Mouse (Mus musculus) adrenal gland, postnatal 36 days (tissue): ENCODE measurements at regions not wholly inside any gene's neighbourhood (a gene's known extent, or its start where the extent isn't known, plus 50 kb on each side); places are given as distances from the start of the nearest gene placed in this dataset.
A peak's percentile ranks its signal among the peaks of the same experiment; 100 is the strongest.

Experiments
- DNase-seq, 2 experiments: peaks; one replicate each; pipeline ENCODE4 v3.0.0; 2021; ENCODE audit warnings: mixed read lengths in 1 of 2

GRCm38 (mm10) chr13:107878980-107879379 is 165.3 kb upstream of the Smim15 start:
- DNase-seq, result no peak

GRCm38 (mm10) chr13:107873244-107873667 is 171.0 kb upstream of the Smim15 start:
- DNase-seq, result no peak

- no peak for DNase-seq
Observed at GRCm38 (mm10) chr13:107872574-107872973, 171.7 kb upstream of the Smim15 start.

- peak in 1 of 2 experiments; percentile 20 for DNase-seq
Observed at GRCm38 (mm10) chr13:107872137-107872536, 172.1 kb upstream of the Smim15 start.

- DNase-seq, result no peak
Observed at GRCm38 (mm10) chr13:107868906-107869305, 175.3 kb upstream of the Smim15 start.

- DNase-seq, result no peak
Observed at GRCm38 (mm10) chr13:107866825-107867224, 177.4 kb upstream of the Smim15 start.

- DNase-seq, result peak; percentile 79 to 83
Observed at GRCm38 (mm10) chr13:107862793-107863654, 181.2 kb upstream of the Smim15 start.

- no peak for DNase-seq
Observed at GRCm38 (mm10) chr13:107861384-107862134, 182.7 kb upstream of the Smim15 start.

- DNase-seq, result no peak
Observed at GRCm38 (mm10) chr13:107857043-107857755, 187.0 kb upstream of the Smim15 start.

DNA sequence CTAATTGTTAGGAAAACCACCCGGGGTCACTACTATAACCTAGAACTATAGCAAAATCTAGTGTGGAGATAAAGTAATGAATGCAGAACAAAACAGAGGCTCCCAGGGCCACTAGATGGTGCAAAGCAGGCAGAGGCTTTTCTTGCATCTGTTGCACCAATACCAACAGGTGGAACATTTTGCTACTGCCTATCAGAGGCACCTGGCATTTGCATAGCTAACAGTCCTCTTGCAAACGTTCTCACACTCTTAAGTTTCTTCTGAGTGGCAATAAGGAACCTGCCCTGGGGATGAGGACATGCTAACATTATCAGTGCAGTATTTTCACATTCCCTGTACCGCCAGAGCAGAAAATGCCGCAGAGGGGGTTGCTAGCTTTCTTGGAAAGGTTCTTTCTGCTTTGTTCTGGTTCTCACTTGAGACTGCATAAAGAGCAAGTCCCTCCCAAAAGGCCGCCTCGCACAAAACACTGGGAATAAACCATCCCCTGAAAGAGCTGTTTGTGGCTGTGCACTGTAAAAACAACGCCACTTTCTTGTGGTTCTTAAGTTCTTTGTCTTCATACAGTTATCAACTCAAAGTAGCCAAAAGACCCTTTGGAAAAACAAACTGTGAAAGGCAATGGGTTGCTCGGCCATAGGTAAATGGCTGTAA is 193.2 kb upstream of the Smim15 start:
- DNase-seq, result no peak

DNA sequence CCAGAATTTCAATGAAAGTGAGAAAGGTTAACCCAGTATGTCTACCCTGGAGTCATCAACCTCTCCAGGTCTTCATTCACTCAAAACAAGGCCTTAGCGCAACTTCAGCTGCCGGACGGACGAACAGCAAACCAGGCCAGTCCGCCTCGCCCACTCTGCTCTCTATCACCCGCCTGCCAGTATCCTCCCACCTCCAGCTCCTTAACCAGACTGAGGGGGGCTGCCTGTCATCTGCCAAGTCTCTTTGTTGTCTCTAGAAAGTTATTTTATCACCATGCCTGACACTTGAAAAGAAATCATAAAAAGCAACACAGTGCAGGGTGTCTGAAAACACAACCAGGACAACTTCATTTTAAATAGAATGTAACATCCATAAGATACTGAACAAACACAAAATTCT is 195.4 kb upstream of the Smim15 start:
- no peak for DNase-seq

DNA sequence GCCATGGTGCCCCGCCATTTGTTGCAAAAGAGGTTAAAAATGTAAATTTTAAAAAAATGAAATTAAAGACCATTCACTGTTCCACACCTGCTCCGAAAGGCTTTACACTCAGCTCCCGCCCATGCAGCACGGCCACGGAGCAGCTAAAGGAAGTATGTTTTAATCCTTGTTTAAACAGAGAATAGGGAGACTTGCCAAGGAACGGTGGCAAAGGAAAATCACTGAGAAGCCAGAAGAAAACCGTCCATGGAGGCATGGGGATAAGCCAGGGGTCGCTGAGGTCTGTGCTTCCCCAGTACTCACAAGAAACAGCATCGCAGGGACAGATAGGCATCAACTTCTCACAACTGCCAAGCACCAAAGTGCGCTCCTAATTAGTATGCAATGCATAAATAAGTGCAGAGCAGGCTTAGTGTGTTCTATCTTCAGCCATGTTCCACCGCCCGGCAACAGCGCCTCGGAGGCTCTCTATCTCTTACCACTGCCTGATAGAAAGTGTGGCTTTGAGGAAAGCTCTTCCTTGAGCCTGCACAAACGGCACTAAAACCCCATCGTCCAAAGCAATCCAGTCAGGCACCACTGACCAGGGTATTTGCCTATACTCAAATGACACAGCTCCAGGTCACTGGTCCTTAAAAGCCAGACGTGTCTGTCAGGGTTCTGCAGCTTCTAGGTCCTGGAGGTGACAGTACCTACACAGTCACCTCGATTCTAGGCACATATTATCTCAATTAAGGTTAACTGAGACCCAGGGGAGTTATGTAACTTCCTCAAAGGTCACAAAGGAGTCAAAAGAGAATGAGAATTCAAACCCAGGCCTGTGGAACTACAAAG is 196.8 kb upstream of the Smim15 start:
- no peak for DNase-seq

GRCm38 (mm10) chr13:107846621-107847178 is 197.5 kb upstream of the Smim15 start:
- peak in 1 of 2 experiments; percentile 32 for DNase-seq

DNA sequence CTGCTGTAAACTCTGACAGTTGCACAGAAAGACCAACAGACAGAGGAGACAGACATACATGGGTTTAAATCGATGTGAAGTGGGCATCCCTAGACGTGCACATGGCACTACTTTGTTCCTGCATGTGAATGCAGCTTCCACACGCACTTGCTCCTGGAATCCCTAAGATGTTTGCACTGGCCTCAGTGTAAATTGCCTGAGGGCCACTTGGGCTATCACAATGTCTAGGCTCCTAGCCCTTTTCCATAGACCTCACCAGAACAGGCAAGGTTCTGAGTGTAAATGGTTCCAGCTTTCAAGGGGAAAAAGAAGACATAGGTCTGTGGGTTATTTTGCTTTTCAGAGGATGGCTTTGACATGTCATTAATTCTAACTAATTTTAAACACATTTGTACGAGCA is 198.4 kb upstream of the Smim15 start:
- no peak for DNase-seq

DNA sequence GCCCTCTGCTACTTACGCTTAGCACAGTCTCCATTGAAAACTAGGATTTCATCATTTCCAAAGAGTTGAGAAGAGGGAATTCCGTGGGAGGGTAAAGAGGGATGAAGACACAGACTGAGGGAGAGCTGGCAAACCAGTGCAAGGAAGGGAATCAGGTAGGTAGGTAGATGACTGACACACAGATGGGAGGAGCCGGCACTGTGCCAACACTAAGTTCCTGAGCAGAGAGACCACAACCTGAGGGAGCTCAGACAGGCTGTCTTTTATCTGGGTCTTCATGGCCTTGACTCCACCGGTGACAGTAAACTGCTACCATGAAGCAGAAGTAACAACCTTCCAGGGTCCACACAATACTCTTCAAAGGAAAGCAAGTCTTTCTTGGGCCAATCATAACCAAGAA is 200.2 kb upstream of the Smim15 start:
- no peak for DNase-seq

GRCm38 (mm10) chr13:107838126-107838715 is 206.0 kb upstream of the Smim15 start:
- no peak for DNase-seq

DNA sequence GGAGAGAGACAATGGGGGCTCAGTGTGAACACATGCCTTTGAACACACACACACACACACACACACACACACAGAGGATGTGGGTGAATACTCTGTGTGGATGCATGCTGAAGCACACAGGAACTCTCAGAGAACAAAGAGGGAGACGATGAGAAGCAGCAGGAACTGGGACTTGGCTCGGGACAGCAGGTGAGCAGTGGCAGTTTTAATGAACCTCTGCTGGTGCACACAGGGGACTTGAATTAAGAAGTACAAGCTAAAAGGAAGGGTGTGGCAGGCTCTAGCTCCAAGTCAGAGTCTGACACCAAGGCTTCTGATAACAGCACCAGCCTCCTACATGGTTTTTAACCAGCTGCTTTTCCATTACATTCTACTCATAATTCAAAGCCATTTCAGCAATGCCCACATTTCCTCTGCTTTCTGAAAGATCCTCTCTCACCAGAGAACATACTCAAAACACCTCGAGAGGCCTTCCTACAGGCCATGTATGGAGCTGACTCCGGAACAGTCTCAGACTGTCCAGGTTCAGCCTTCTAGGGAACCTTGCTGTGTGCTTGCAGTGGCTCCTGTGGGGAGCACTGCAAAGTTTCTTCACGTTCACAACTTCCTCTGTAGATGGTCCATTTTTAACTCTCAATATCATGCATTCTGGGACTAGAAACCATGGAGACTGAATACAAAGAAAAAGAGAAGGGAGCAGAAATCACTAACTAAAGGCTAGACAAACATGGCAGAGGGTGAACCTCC is 206.9 kb upstream of the Smim15 start:
- no peak for DNase-seq

GRCm38 (mm10) chr13:107835756-107836385 is 208.4 kb upstream of the Smim15 start:
- no peak for DNase-seq

- no peak for DNase-seq
Observed at GRCm38 (mm10) chr13:107831997-107832396, 212.2 kb upstream of the Smim15 start.
